Mouse (Mus musculus) thymus, postnatal 25 days (tissue): Measurements from ENCODE around the gene Cbx3.

ENCODE experiments used
- DNase-seq: peaks from one replicate; pipeline ENCODE4 v3.0.0; 2022

The Cbx3 gene

GRCm38 (mm10) chr6:51525001-51525400, 54.8 kb downstream of the Cbx3 start:
- DNase-seq: no peak

- DNase-seq: no peak
These were observed 59.3 kb downstream of the Cbx3 start for GRCm38 (mm10) chr6:51529457-51529856.
